Mouse (Mus musculus): Measurements from ENCODE around the gene Kirrel. TPM values are rescaled to one million over a fixed set of nuclear protein-coding genes. Genes with fewer than 3 reads are reported as not detected.

The Kirrel gene
- polyA plus RNA-seq, 1 experiment from 2014 or later: 5.6 TPM

- no peak for ATAC-seq
- Histone ChIP-seq H3K4me3 (ENCODE audit: low read depth, low read length) (no peak overlapping the region), H3K4me2 (ENCODE audit: low read length) (no peak overlapping the region), H3K27ac (ENCODE audit: low read length) (peak overlapping the region; percentile 65), H3K9me3 (replicated peaks; ENCODE audit: control insufficient read depth, low read length, poor library complexity, severe bottlenecking) (no peaks in the 10 kb centered on the region), H3K4me1 (ENCODE audit: control insufficient read depth, insufficient read depth, low read length) (peaks cover 57% of the 10 kb centered on the region), H3K9ac (ENCODE audit: low read depth, low read length) (peak overlapping the region; percentile 46; the same call in 1 of the 2 replicates), H3K27me3 (ENCODE audit: control insufficient read depth, insufficient read depth, low read depth, low read length) (no peaks in the 10 kb centered on the region), H3K36me3 (ENCODE audit: control insufficient read depth, insufficient read depth, low read length) (no peaks in the 10 kb centered on the region)
- WGBS: 88% methylated on average over 5 of the region's 5 CpGs
Observed at GRCm38 (mm10) chr3:87161601-87162000, 12.9 kb downstream of the Kirrel start.

- Histone ChIP-seq H3K4me2 (ENCODE audit: low read length) (no peak overlapping the region), H3K9me3 (replicated peaks; ENCODE audit: control insufficient read depth, low read length, poor library complexity, severe bottlenecking) (no peaks in the 10 kb centered on the region), H3K27me3 (ENCODE audit: control insufficient read depth, insufficient read depth, low read depth, low read length) (no peaks in the 10 kb centered on the region), H3K9ac (ENCODE audit: low read depth, low read length) (peak overlapping the region; percentile 46), H3K36me3 (ENCODE audit: control insufficient read depth, insufficient read depth, low read length) (no peaks in the 10 kb centered on the region), H3K4me3 (ENCODE audit: low read depth, low read length) (no peak overlapping the region), H3K4me1 (ENCODE audit: control insufficient read depth, insufficient read depth, low read length) (peaks cover 57% of the 10 kb centered on the region), H3K27ac (ENCODE audit: low read length) (peak overlapping the region; percentile 65)
- 27% methylated on average over 6 of the region's 6 CpGs for WGBS
- ATAC-seq: peak; percentile 69
Observed at GRCm38 (mm10) chr3:87160819-87161509, 13.6 kb downstream of the Kirrel start.

GRCm38 (mm10) chr3:87159190-87159589, 15.4 kb downstream of the Kirrel start:
- no peaks in the 10 kb centered on the region for H3K36me3 ChIP-seq (ENCODE audit: control insufficient read depth, insufficient read depth, low read length)
- no peak overlapping the region for H3K4me3 ChIP-seq (ENCODE audit: low read depth, low read length)
- ATAC-seq: no peak
- H3K9me3 ChIP-seq (replicated peaks; ENCODE audit: control insufficient read depth, low read length, poor library complexity, severe bottlenecking): no peaks in the 10 kb centered on the region
- H3K27me3 ChIP-seq (ENCODE audit: control insufficient read depth, insufficient read depth, low read depth, low read length): no peaks in the 10 kb centered on the region
- H3K4me2 ChIP-seq (ENCODE audit: low read length): no peak overlapping the region
- H3K9ac ChIP-seq (ENCODE audit: low read depth, low read length): no peak overlapping the region; the same call in 1 of the 2 replicates
- peaks cover 55% of the 10 kb centered on the region for H3K4me1 ChIP-seq (ENCODE audit: control insufficient read depth, insufficient read depth, low read length)
- WGBS: 72% methylated on average over 7 of the region's 7 CpGs
- peak overlapping the region; percentile 40 for H3K27ac ChIP-seq (ENCODE audit: low read length)

GRCm38 (mm10) chr3:87157767-87158291, 16.7 kb downstream of the Kirrel start:
- no peaks in the 10 kb centered on the region for H3K36me3 ChIP-seq (ENCODE audit: control insufficient read depth, insufficient read depth, low read length)
- H3K27ac ChIP-seq (ENCODE audit: low read length): peak overlapping the region; percentile 68
- H3K4me1 ChIP-seq (ENCODE audit: control insufficient read depth, insufficient read depth, low read length): peaks cover 67% of the 10 kb centered on the region
- H3K9me3 ChIP-seq (replicated peaks; ENCODE audit: control insufficient read depth, low read length, poor library complexity, severe bottlenecking): no peaks in the 10 kb centered on the region
- H3K4me2 ChIP-seq (ENCODE audit: low read length): peak overlapping the region; percentile 23
- no peaks in the 10 kb centered on the region for H3K27me3 ChIP-seq (ENCODE audit: control insufficient read depth, insufficient read depth, low read depth, low read length)
- WGBS: 12% methylated on average over 12 of the region's 12 CpGs
- H3K4me3 ChIP-seq (ENCODE audit: low read depth, low read length): no peak overlapping the region
- H3K9ac ChIP-seq (ENCODE audit: low read depth, low read length): 0 out of 2 replicates have a peak overlapping the region, but pooled peaks have one; percentile 41
- no peak for ATAC-seq

GRCm38 (mm10) chr3:87157297-87157696, 17.2 kb downstream of the Kirrel start:
- WGBS: 80% methylated on average over 6 of the region's 6 CpGs

GRCm38 (mm10) chr3:87154398-87155287, 19.9 kb downstream of the Kirrel start:
- H3K36me3 ChIP-seq (ENCODE audit: control insufficient read depth, insufficient read depth, low read length): no peaks in the 10 kb centered on the region
- H3K9ac ChIP-seq (ENCODE audit: low read depth, low read length): peak overlapping the region; percentile 44; the same call in 1 of the 2 replicates
- WGBS: 10% methylated on average over 15 of the region's 15 CpGs
- no peaks in the 10 kb centered on the region for H3K9me3 ChIP-seq (replicated peaks; ENCODE audit: control insufficient read depth, low read length, poor library complexity, severe bottlenecking)
- ATAC-seq: peak; percentile 43
- H3K4me1 ChIP-seq (ENCODE audit: control insufficient read depth, insufficient read depth, low read length): peaks cover 80% of the 10 kb centered on the region
- peak overlapping the region; percentile 92 for H3K27ac ChIP-seq (ENCODE audit: low read length)
- no peak overlapping the region; the same call in 1 of the 2 replicates for H3K4me3 ChIP-seq (ENCODE audit: low read depth, low read length)
- no peaks in the 10 kb centered on the region for H3K27me3 ChIP-seq (ENCODE audit: control insufficient read depth, insufficient read depth, low read depth, low read length)
- peak overlapping the region; percentile 40 for H3K4me2 ChIP-seq (ENCODE audit: low read length)

More at GRCm38 (mm10) chr3:87157297-87157696, 17.2 kb downstream of the Kirrel start:
- H3K27ac ChIP-seq (ENCODE audit: low read length): peak overlapping the region; percentile 68
- H3K27me3 ChIP-seq (ENCODE audit: control insufficient read depth, insufficient read depth, low read depth, low read length): no peaks in the 10 kb centered on the region
- no peak overlapping the region for H3K4me2 ChIP-seq (ENCODE audit: low read length)
- no peak for ATAC-seq
- H3K4me3 ChIP-seq (ENCODE audit: low read depth, low read length): no peak overlapping the region
- no peaks in the 10 kb centered on the region for H3K36me3 ChIP-seq (ENCODE audit: control insufficient read depth, insufficient read depth, low read length)
- peaks cover 73% of the 10 kb centered on the region for H3K4me1 ChIP-seq (ENCODE audit: control insufficient read depth, insufficient read depth, low read length)
- H3K9me3 ChIP-seq (replicated peaks; ENCODE audit: control insufficient read depth, low read length, poor library complexity, severe bottlenecking): no peaks in the 10 kb centered on the region
- no peak overlapping the region for H3K9ac ChIP-seq (ENCODE audit: low read depth, low read length)

GRCm38 (mm10) chr3:87153038-87153437, 21.5 kb downstream of the Kirrel start:
- Histone ChIP-seq H3K27me3 (ENCODE audit: control insufficient read depth, insufficient read depth, low read depth, low read length) (no peaks in the 10 kb centered on the region), H3K9ac (ENCODE audit: low read depth, low read length) (peak overlapping the region; percentile 25; the same call in 1 of the 2 replicates), H3K36me3 (ENCODE audit: control insufficient read depth, insufficient read depth, low read length) (no peaks in the 10 kb centered on the region), H3K27ac (ENCODE audit: low read length) (peak overlapping the region; percentile 76), H3K9me3 (replicated peaks; ENCODE audit: control insufficient read depth, low read length, poor library complexity, severe bottlenecking) (no peaks in the 10 kb centered on the region), H3K4me2 (ENCODE audit: low read length) (no peak overlapping the region), H3K4me3 (ENCODE audit: low read depth, low read length) (no peak overlapping the region), H3K4me1 (ENCODE audit: control insufficient read depth, insufficient read depth, low read length) (peaks cover 66% of the 10 kb centered on the region)
- ATAC-seq: no peak
- 14% methylated on average over 2 of the region's 2 CpGs for WGBS

GRCm38 (mm10) chr3:87152111-87152738, 22.3 kb downstream of the Kirrel start:
- H3K9me3 ChIP-seq (replicated peaks; ENCODE audit: control insufficient read depth, low read length, poor library complexity, severe bottlenecking): no peaks in the 10 kb centered on the region
- no peaks in the 10 kb centered on the region for H3K27me3 ChIP-seq (ENCODE audit: control insufficient read depth, insufficient read depth, low read depth, low read length)
- no peak overlapping the region for H3K4me3 ChIP-seq (ENCODE audit: low read depth, low read length)
- no peaks in the 10 kb centered on the region for H3K36me3 ChIP-seq (ENCODE audit: control insufficient read depth, insufficient read depth, low read length)
- H3K4me1 ChIP-seq (ENCODE audit: control insufficient read depth, insufficient read depth, low read length): peaks cover 58% of the 10 kb centered on the region
- H3K9ac ChIP-seq (ENCODE audit: low read depth, low read length): no peak overlapping the region
- WGBS: 73% methylated on average over 4 of the region's 4 CpGs
- H3K4me2 ChIP-seq (ENCODE audit: low read length): no peak overlapping the region
- no peak for ATAC-seq
- peak overlapping the region; percentile 44 for H3K27ac ChIP-seq (ENCODE audit: low read length)

All from midbrain, embryonic 16.5 days (tissue).